Mouse (Mus musculus) kidney, postnatal 0 days (tissue): ENCODE results near the gene Sh3rf3. TPM values are rescaled to one million over a fixed set of nuclear protein-coding genes. Genes with fewer than 3 reads are reported as not detected.

Experiments used
- ATAC-seq: fragments of 200-750 bp; cut with Nextera tagmentation; replicated peaks from 2 replicates; pipeline ENCODE4 v1.8.0; 2017; ENCODE audit warnings: low read depth, moderate number of reproducible peaks, moderate TSS enrichment, moderate library complexity; ENCODE audit not compliant: low FRiP score
- DNase-seq: peaks from one replicate; pipeline ENCODE4 v3.0.0-alpha.2; 2016; ENCODE audit warnings: low spot score
- H3K27ac ChIP-seq: fragments of 300-500 bp; sonication (generic); 2 replicates; pipeline ENCODE4 v1.5.1; 2014; ENCODE audit warnings: mild to moderate bottlenecking
- H3K27me3 ChIP-seq: fragments of 300-500 bp; sonication (generic); 2 replicates; pipeline ENCODE4 v1.6.1; 2014; ENCODE audit warnings: low read length, mixed read lengths; ENCODE audit not compliant: insufficient read depth
- H3K36me3 ChIP-seq: fragments of 300-500 bp; sonication (generic); 2 replicates; pipeline ENCODE4 v1.6.1; 2014; ENCODE audit warnings: low read length, mixed read lengths; ENCODE audit not compliant: insufficient read depth
- H3K4me1 ChIP-seq: fragments of 300-500 bp; sonication (generic); replicated peaks from 2 replicates; pipeline ENCODE4 v1.6.1; 2014; ENCODE audit warnings: antibody characterized with exemption, low read length, mixed read lengths; ENCODE audit not compliant: insufficient read depth
- H3K4me2 ChIP-seq: fragments of 300-500 bp; sonication (generic); 2 replicates; pipeline ENCODE4 v1.6.1; 2014; ENCODE audit warnings: mild to moderate bottlenecking, low read length, moderate library complexity, mixed read lengths
- H3K4me3 ChIP-seq: fragments of 300-500 bp; sonication (generic); replicated peaks from 2 replicates; pipeline ENCODE4 v1.5.1; 2014; ENCODE audit warnings: low read depth, low read length
- H3K9ac ChIP-seq: fragments of 300-500 bp; sonication (generic); 2 replicates; pipeline ENCODE4 v1.6.1; 2014; ENCODE audit warnings: low read depth, low read length
- H3K9me3 ChIP-seq: fragments of 300-500 bp; sonication (generic); replicated peaks from 2 replicates; pipeline ENCODE4 v1.6.1; 2016; ENCODE audit warnings: low read length, inconsistent platforms, mixed read lengths
- CTCF ChIP-seq: IDR thresholded peaks from 2 replicates; pipeline ENCODE4 v1.5.1; 2016; ENCODE audit warnings: antibody characterized with exemption, low read depth, mild to moderate bottlenecking, moderate library complexity
- WGBS: fragments of 180-500 bp; shearing (Covaris S2); extraction: QIAGEN DNeasy Blood & Tissue Kit; methylation state at CpG from one replicate; pipeline ENCODE4 v1.1.7; 2014; 5-methylcytosine and 5-hydroxymethylcytosine counted together
- polyA plus RNA-seq: library from polyadenylated mRNA; unstranded; fragments of >200 nt; fragmentation: Nextera tagmentation; extraction: Ambion mirVana; gene quantifications from 2 replicates; pipeline ENCODE4 v1.2.1, GENCODE M21; 2015

Gene Sh3rf3
- polyA plus RNA-seq, 1 experiment from 2014 or later: 0.70 TPM

DNA sequence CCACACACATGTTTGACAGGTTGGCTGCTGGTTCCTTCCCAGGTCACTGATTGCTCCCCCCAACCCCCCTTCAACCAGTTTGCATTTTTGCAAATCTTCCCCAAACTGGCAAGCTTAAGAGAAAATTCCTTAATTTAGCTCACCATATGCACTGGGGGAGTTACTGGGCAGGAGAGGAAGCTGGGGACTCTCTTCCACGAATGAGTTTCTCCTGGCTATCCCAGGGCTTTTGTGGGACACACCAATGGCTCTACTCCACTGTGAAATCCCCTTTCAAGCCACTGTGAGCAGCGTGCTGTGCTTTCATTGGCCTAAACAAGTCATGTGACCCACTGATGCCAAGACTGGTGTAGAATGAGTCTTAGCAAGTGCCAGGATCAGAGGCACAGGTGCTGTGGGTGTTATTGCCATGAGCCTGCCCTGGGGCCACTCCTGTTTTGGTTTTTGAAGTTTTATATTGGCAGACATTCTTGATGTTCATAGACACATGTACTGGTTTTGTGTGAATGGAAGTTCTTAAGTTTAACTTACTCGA lies 83.9 kb downstream of the Sh3rf3 start:
- H3K36me3 ChIP-seq: no peaks in the 10 kb centered on the region
- no peak for ATAC-seq

DNA sequence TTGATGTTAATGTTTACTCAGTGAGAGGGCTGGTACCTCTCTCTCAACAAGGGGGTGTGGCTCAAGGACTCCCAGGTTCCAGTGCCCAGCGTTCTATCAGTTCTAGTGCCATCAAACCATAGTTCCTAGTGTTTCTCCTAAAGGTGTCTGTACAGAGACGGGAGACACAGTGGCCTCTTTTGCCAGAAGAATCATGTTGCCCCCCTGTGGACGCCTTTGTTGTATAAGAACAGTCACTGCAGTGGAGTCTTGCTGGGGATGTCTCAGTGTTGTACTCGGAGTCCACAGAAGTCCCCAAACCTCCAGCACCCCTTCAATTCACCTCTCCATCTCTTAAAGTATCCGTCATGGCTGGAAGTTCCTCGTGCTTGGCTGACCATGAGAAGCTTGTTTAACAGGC lies 92.1 kb downstream of the Sh3rf3 start:
- no peaks in the 10 kb centered on the region for H3K4me1 ChIP-seq
- no peak overlapping the region for H3K4me2 ChIP-seq
- H3K9ac ChIP-seq: no peak overlapping the region
- H3K9me3 ChIP-seq: no peaks in the 10 kb centered on the region
- peak; percentile 58 for TF ChIP-seq CTCF
- DNase-seq (peak; percentile 57), ATAC-seq (no peak)
- H3K27me3 ChIP-seq: no peaks in the 10 kb centered on the region
- no peak overlapping the region for H3K4me3 ChIP-seq
- no peak overlapping the region for H3K27ac ChIP-seq
- H3K36me3 ChIP-seq: no peaks in the 10 kb centered on the region
- WGBS: 17% methylated on average over 6 of the region's 6 CpGs

More for the DNA sequence above, 83.9 kb downstream of the Sh3rf3 start:
- no peak overlapping the region for H3K9ac ChIP-seq
- 77% methylated on average over 3 of the region's 3 CpGs for WGBS
- TF ChIP-seq CTCF: no peak
- H3K27ac ChIP-seq: no peak overlapping the region
- H3K9me3 ChIP-seq: no peaks in the 10 kb centered on the region
- no peaks in the 10 kb centered on the region for H3K4me1 ChIP-seq
- H3K4me3 ChIP-seq: no peak overlapping the region
- DNase-seq: no peak
- no peak overlapping the region for H3K4me2 ChIP-seq
- no peaks in the 10 kb centered on the region for H3K27me3 ChIP-seq

DNA sequence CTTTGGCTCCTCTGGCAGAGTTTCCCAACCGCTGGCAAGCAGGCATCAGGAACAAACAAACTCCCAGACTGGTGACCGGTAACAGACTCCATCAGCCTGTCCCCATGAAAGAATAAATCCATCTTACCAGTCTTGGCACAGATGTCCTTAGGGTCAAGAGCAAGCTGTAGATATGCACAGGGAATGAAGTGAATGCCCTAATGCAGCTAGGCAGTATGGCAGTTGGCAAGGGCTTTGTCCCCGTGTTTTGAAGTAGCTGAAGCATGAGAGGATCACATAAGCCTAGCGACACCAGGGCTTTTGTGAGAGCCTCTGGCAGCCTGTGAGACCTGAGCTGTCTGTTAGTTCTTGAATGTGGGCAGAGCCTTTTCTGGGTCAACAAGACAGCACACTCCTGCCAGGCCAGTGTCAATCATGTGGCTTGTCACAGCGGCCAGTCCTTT lies 93.9 kb downstream of the Sh3rf3 start:
- no peak overlapping the region for H3K4me3 ChIP-seq
- H3K4me2 ChIP-seq: no peak overlapping the region
- H3K27me3 ChIP-seq: no peaks in the 10 kb centered on the region
- no peaks in the 10 kb centered on the region for H3K4me1 ChIP-seq
- H3K9ac ChIP-seq: no peak overlapping the region
- H3K9me3 ChIP-seq: no peaks in the 10 kb centered on the region
- TF ChIP-seq CTCF: no peak
- no peaks in the 10 kb centered on the region for H3K36me3 ChIP-seq
- DNase-seq (peak; percentile 34), ATAC-seq (no peak)
- WGBS: 37% methylated on average over 5 of the region's 5 CpGs
- no peak overlapping the region for H3K27ac ChIP-seq

DNA sequence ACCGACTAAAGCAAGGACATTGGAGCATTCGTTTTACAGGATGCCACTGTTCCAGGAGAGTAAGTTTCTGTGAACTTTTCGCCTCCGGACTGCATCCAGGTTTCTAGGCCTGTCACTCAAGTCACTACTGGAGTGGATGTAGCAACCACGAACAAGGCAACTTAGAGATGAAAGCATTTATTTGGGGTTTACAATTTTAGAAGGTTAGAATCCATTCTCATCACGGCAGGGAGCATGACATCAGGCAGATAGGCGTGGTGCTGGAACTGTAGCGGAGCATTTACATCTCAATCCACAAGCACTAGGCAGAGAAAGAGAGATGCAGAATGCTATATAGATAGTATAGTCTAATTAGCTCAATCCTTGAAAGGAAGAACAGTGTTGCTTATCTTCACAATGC lies 95.3 kb downstream of the Sh3rf3 start:
- H3K27ac ChIP-seq: no peak overlapping the region
- no peak for DNase-seq

DNA sequence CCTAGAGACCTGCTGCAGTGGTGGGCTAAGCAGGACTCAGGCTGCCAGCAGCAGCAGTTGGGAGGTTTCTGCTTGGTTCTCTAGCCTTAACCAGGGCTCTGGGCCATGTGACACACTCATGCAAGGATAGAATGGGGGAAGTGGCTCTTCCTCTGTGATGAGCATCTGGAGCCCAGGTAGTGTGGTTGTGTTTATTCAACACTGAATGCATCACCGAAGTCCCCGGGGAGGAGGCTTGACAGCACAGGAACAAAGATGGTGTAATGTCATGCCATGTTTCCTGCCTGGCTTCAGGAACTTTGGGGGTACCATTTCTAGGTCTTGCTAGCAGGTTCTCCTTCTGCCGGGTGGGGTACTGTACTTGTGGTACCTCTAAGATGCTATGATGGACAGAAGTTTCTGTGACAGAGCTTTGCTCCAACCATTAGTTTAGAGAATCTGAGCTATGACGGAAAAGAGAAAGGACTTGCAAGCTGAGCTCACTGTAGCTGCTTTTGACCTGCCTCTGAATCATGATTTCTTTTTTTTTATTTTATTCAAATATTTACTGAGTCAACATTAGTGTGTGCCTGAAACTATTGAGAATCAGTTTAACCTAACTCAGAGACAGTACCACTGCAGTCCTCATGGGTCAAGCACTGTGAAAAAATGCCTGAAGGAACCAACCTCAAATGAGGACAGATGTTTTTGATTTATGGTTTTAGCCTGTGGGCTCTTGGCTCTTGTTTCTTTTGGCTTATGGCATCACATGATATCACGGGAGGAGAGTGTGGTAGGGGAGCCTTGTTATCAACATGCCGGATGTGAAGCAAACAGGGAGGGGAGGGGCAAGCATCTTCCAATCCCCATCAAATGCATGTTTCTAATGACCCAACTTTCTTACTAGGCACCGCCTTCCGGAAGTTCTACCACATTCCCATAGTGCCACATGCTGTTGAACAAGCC lies 102.4 kb downstream of the Sh3rf3 start:
- 68% methylated on average over 8 of the region's 8 CpGs for WGBS
- Histone ChIP-seq H3K4me1 (no peaks in the 10 kb centered on the region), H3K9ac (no peak overlapping the region), H3K4me3 (no peak overlapping the region), H3K27ac (no peak overlapping the region), H3K4me2 (no peak overlapping the region), H3K9me3 (no peaks in the 10 kb centered on the region), H3K36me3 (no peaks in the 10 kb centered on the region), H3K27me3 (no peaks in the 10 kb centered on the region)
- DNase-seq: no peak
- ATAC-seq: no peak
- TF ChIP-seq CTCF: no peak

More for the DNA sequence above, 95.3 kb downstream of the Sh3rf3 start:
- no peaks in the 10 kb centered on the region for H3K27me3 ChIP-seq
- no peaks in the 10 kb centered on the region for H3K36me3 ChIP-seq
- no peaks in the 10 kb centered on the region for H3K4me1 ChIP-seq
- H3K4me3 ChIP-seq: no peak overlapping the region
- no peak for ATAC-seq
- WGBS: 68% methylated on average over 8 of the region's 8 CpGs
- no peaks in the 10 kb centered on the region for H3K9me3 ChIP-seq
- no peak overlapping the region for H3K9ac ChIP-seq
- no peak for TF ChIP-seq CTCF
- H3K4me2 ChIP-seq: no peak overlapping the region

DNA sequence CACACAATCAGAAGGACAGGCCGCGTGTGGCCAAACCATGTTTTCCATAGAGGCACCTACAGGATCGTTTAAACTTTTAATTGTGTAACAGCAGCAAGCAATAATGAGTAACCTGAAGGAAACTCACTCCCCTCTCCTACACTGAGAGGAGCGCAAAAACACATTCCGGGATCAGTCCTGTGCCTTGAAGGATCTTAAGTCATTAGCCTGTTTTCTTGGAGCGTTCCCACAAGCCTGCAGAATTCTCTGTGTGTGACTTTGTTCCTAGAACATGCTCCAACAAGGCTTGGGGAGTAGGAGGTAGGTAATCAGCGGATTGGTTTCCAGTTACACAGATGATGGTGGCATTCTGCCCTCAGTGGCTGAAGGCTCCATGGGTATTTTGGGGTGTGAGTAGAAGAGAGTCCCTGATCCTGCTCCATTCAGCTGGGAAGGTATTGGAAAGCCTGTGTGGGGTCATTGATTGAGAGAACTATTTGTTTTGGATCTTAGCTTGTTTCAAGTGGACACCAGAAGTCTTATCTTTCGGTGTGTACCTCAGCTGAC lies 108.6 kb downstream of the Sh3rf3 start:
- peak overlapping the region; percentile 60 for H3K27ac ChIP-seq
- H3K4me3 ChIP-seq: no peak overlapping the region
- H3K27me3 ChIP-seq: no peaks in the 10 kb centered on the region
- 0 out of 2 replicates have a peak overlapping the region, but pooled peaks have one; percentile 18 for H3K4me2 ChIP-seq
- 41% methylated on average over 8 of the region's 8 CpGs for WGBS
- TF ChIP-seq CTCF: no peak
- ATAC-seq: peak; percentile 65; the same call in 1 of the 2 replicates
- peak; percentile 43 for DNase-seq
- H3K9ac ChIP-seq: no peak overlapping the region
- 0 out of 2 replicates have a peak, but pooled peaks cover 4% of the 10 kb centered on the region for H3K4me1 ChIP-seq
- no peaks in the 10 kb centered on the region for H3K36me3 ChIP-seq
- H3K9me3 ChIP-seq: no peaks in the 10 kb centered on the region
